Mouse (Mus musculus) cerebellum, postnatal 10 days (tissue): ENCODE results near the gene Fam207a.

ENCODE experiments used
- DNase-seq, 2 experiments: peaks; one replicate each; pipeline ENCODE4 v3.0.0; 2021; ENCODE audit warnings: mixed read lengths in 2 of 2

Fam207a gene

GRCm38 (mm10) chr10:77531026-77532019 lies 15.7 kb upstream of the Fam207a start:
- DNase-seq = no peak

- no peak for DNase-seq
These were observed 14.6 kb upstream of the Fam207a start, which contains the start of gene Itgb2 for GRCm38 (mm10) chr10:77530140-77530539. Itgb2 (plus strand) TSS chr10:77530252.

- no peak for DNase-seq
These were observed 13.0 kb upstream of the Fam207a start for GRCm38 (mm10) chr10:77528634-77529033.

- no peak for DNase-seq
These were observed 10.9 kb upstream of the Fam207a start for GRCm38 (mm10) chr10:77526488-77526887.

- peak in 1 of 2 experiments; percentile 9 for DNase-seq
These were observed 7.7 kb upstream of the Fam207a start for GRCm38 (mm10) chr10:77523321-77523720.

GRCm38 (mm10) chr10:77522746-77523145 lies 7.2 kb upstream of the Fam207a start:
- DNase-seq = no peak

GRCm38 (mm10) chr10:77522021-77522731 lies 6.6 kb upstream of the Fam207a start:
- DNase-seq = peak in 1 of 2 experiments; percentile 27

GRCm38 (mm10) chr10:77520497-77520896 lies 4.9 kb upstream of the Fam207a start:
- no peak for DNase-seq

- DNase-seq = no peak
These were observed 3.6 kb upstream of the Fam207a start for GRCm38 (mm10) chr10:77519191-77519590.

- DNase-seq = no peak
These were observed 2.2 kb upstream of the Fam207a start for GRCm38 (mm10) chr10:77517801-77518200.

GRCm38 (mm10) chr10:77517066-77517620 lies 1.6 kb upstream of the Fam207a start:
- peak; percentile 83 to 85 for DNase-seq

GRCm38 (mm10) chr10:77516379-77516951 lies 880 bp upstream of the Fam207a start:
- DNase-seq = peak; percentile 45 to 61

- peak; percentile 83 to 89 for DNase-seq
These were observed 5.2 kb downstream of the Fam207a start for GRCm38 (mm10) chr10:77510225-77510982.

GRCm38 (mm10) chr10:77509403-77510187 lies 6.0 kb downstream of the Fam207a start:
- DNase-seq = peak; percentile 97 to 98

GRCm38 (mm10) chr10:77508744-77509143 lies 6.8 kb downstream of the Fam207a start:
- no peak for DNase-seq

GRCm38 (mm10) chr10:77507779-77508178 lies 7.8 kb downstream of the Fam207a start:
- no peak for DNase-seq

GRCm38 (mm10) chr10:77506961-77507577 lies 8.5 kb downstream of the Fam207a start:
- peak; percentile 73 to 81 for DNase-seq

- DNase-seq = peak; percentile 80 to 87
These were observed 9.1 kb downstream of the Fam207a start for GRCm38 (mm10) chr10:77506526-77506925.

GRCm38 (mm10) chr10:77504143-77504542 lies 11.4 kb downstream of the Fam207a start:
- peak; percentile 79 to 82 for DNase-seq
